Mouse (Mus musculus) erythroblast, embryonic 14.5 days (primary cell): ENCODE results near the gene Gpr15.

Experiments used
- GATA1 ChIP-seq: IDR thresholded peaks from 2 replicates; pipeline ENCODE4 v1.6.1; 2012; ENCODE audit warnings: low read length, inconsistent platforms, mixed read lengths
- TAL1 ChIP-seq: IDR thresholded peaks from 3 replicates; pipeline ENCODE4 v1.6.1; 2012; ENCODE audit warnings: low read length, inconsistent platforms, mixed read lengths

DNA sequence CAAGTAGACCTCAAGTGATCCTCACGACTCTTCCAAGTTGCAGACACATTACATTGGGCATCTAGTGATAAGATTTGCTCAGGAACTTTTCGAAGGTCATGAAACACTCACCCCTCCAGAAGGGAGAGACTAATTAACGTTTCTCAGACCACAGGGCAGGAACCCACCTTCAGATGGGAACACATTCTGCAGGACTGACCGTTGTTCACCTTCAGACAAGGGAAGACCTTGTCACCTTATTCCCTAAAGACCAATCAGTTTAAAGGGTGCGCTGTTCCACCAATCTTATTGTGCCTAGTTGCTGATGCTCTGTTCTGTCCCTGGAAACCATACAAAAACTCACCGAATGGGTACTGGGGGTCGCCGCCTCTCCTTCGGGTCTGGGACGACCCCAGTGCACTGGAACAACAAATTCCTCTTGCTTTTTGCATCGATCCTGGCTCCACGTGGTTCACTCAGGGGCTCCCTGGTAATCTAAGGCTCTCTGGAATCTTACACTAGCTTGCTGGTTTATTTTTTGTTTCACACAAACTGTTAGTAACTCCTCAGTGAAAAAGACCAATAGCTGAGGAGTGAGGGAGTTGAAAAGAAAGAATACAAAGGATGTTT is 17.9 kb downstream of the Gpr15 start:
- TF ChIP-seq TAL1 (no peak), GATA1 (no peak)
